Comparison of ENCODE assay signal across 10 mouse cellular contexts in genomic region chr2:152821566-152821965, GRCm38 (mm10). TPM values are rescaled to one million over a fixed set of nuclear protein-coding genes. Genes with fewer than 3 reads are reported as not detected.
DNase-seq lines count a peak whose midpoint lies in the region; ATAC-seq lines count a peak whose summit lies in the region.
"Had no signal": no experiment of that assay in that cellular context is flagged by ENCODE, and none has a peak within 500 bp of the region (broad histone marks: within the 10 kb centered on the region; RNA-seq: fewer than 3 reads in every experiment).

No protein-coding gene starts in this region.

- H3K4me2 ChIP-seq in heart, embryonic 14.5 days (ENCODE audit: low read length) = peak overlapping the region; percentile 11; the same call in 1 of the 2 replicates
- no peak overlapping the region for H3K4me2 ChIP-seq in midbrain, embryonic 13.5 days (replicated peaks)
- H3K4me2 ChIP-seq in midbrain, embryonic 16.5 days (ENCODE audit: low read length) = no peak overlapping the region
- H3K4me2 ChIP-seq in intestine, embryonic 15.5 days (replicated peaks) = no peak overlapping the region
- no peak overlapping the region for H3K4me2 ChIP-seq in stomach, embryonic 16.5 days (ENCODE audit: low read depth, low read length)

- H3K9ac ChIP-seq in heart, embryonic 14.5 days (ENCODE audit: low read length) = no peak overlapping the region
- no peak overlapping the region for H3K9ac ChIP-seq in midbrain, embryonic 13.5 days (replicated peaks)
- no peak overlapping the region for H3K9ac ChIP-seq in midbrain, embryonic 16.5 days (ENCODE audit: low read depth, low read length)
- H3K9ac ChIP-seq in intestine, embryonic 15.5 days = no peak overlapping the region
- H3K9ac ChIP-seq in stomach, embryonic 16.5 days (ENCODE audit: low read length) = no peak overlapping the region

- peaks cover 8% of the 10 kb centered on the region; the same call in 1 of the 2 replicates for H3K36me3 ChIP-seq in heart, embryonic 14.5 days (ENCODE audit: control insufficient read depth, insufficient read depth, low read length)
- H3K36me3 ChIP-seq in midbrain, embryonic 13.5 days = peaks cover 26% of the 10 kb centered on the region
- no peaks in the 10 kb centered on the region for H3K36me3 ChIP-seq in midbrain, embryonic 16.5 days (ENCODE audit: control insufficient read depth, insufficient read depth, low read length)
- peaks cover 9% of the 10 kb centered on the region; the same call in 1 of the 2 replicates for H3K36me3 ChIP-seq in intestine, embryonic 15.5 days
- H3K36me3 ChIP-seq in stomach, embryonic 16.5 days (ENCODE audit: control insufficient read depth, insufficient read depth, low read length) = no peaks in the 10 kb centered on the region

- no peak for ATAC-seq in heart, embryonic 14.5 days (ENCODE audit: insufficient number of reproducible peaks, insufficient read depth, low FRiP score, low read depth)
- no peak for ATAC-seq in midbrain, embryonic 13.5 days
- ATAC-seq in midbrain, embryonic 16.5 days = no peak
- no peak for ATAC-seq in intestine, embryonic 15.5 days
- ATAC-seq in stomach, embryonic 16.5 days (ENCODE audit: insufficient read depth, low FRiP score) = no peak
- ATAC-seq: forebrain, embryonic 16.5 days had no signal

- H3K9me3 ChIP-seq in heart, embryonic 14.5 days (ENCODE audit: control insufficient read depth, low read length) = no peaks in the 10 kb centered on the region
- no peaks in the 10 kb centered on the region for H3K9me3 ChIP-seq in midbrain, embryonic 13.5 days
- no peaks in the 10 kb centered on the region for H3K9me3 ChIP-seq in midbrain, embryonic 16.5 days (replicated peaks; ENCODE audit: control insufficient read depth, low read length, poor library complexity, severe bottlenecking)
- H3K9me3 ChIP-seq in intestine, embryonic 15.5 days = no peaks in the 10 kb centered on the region
- no peaks in the 10 kb centered on the region for H3K9me3 ChIP-seq in stomach, embryonic 16.5 days (replicated peaks; ENCODE audit: control insufficient read depth, low read length)

- DNase-seq in heart, postnatal 4 days = no peak
- no peak for DNase-seq in frontal cortex, adult 2 months (ENCODE audit: extremely low spot score in 1 of 2, low spot score in 1 of 2)
- DNase-seq in c-Kit-positive CD71-positive TER-119-positive erythroid progenitor cells, embryonic 14.5 days (ENCODE audit: low spot score) = no peak
- DNase-seq: thymus, postnatal 36 days had no signal

- H3K27ac ChIP-seq in heart, embryonic 14.5 days (replicated peaks in 1 of 2; ENCODE audit: control insufficient read depth in 1 of 2, insufficient read depth in 1 of 2, low read depth in 2 of 2, low read length in 2 of 2) = peak overlapping the region; percentile 86 to 88
- H3K27ac ChIP-seq in midbrain, embryonic 13.5 days = peak overlapping the region; percentile 53; the same call in 1 of the 2 replicates
- no peak overlapping the region for H3K27ac ChIP-seq in midbrain, embryonic 16.5 days (ENCODE audit: low read length)
- H3K27ac ChIP-seq in intestine, embryonic 15.5 days = peak overlapping the region; percentile 73; the same call in 1 of the 2 replicates
- H3K27ac ChIP-seq in stomach, embryonic 16.5 days (ENCODE audit: low read length) = peak overlapping the region; percentile 85

- H3K4me3 ChIP-seq in heart, embryonic 14.5 days (ENCODE audit: control insufficient read depth in 1 of 2, insufficient read depth in 1 of 2, low read depth in 1 of 2, low read length in 2 of 2) = no peak overlapping the region
- H3K4me3 ChIP-seq in midbrain, embryonic 13.5 days (replicated peaks) = no peak overlapping the region
- H3K4me3 ChIP-seq in midbrain, embryonic 16.5 days (ENCODE audit: low read depth, low read length) = no peak overlapping the region
- H3K4me3 ChIP-seq in intestine, embryonic 15.5 days (replicated peaks) = no peak overlapping the region
- no peak overlapping the region for H3K4me3 ChIP-seq in stomach, embryonic 16.5 days (replicated peaks; ENCODE audit: low read length)

- peaks cover 37 to 59% of the 10 kb centered on the region in 2 experiments for H3K4me1 ChIP-seq in heart, embryonic 14.5 days (ENCODE audit: control insufficient read depth in 2 of 2, insufficient read depth in 2 of 2, low read length in 2 of 2)
- H3K4me1 ChIP-seq in midbrain, embryonic 13.5 days (replicated peaks) = peaks cover 86% of the 10 kb centered on the region
- peaks cover 66% of the 10 kb centered on the region for H3K4me1 ChIP-seq in midbrain, embryonic 16.5 days (ENCODE audit: control insufficient read depth, insufficient read depth, low read length)
- H3K4me1 ChIP-seq in intestine, embryonic 15.5 days (replicated peaks) = peaks cover 45% of the 10 kb centered on the region
- peaks cover 46% of the 10 kb centered on the region for H3K4me1 ChIP-seq in stomach, embryonic 16.5 days (ENCODE audit: control insufficient read depth, insufficient read depth, low read length)

- no peaks in the 10 kb centered on the region for H3K27me3 ChIP-seq in heart, embryonic 14.5 days (ENCODE audit: control insufficient read depth, insufficient read depth, low read length)
- no peaks in the 10 kb centered on the region for H3K27me3 ChIP-seq in midbrain, embryonic 13.5 days
- no peaks in the 10 kb centered on the region for H3K27me3 ChIP-seq in midbrain, embryonic 16.5 days (ENCODE audit: control insufficient read depth, insufficient read depth, low read depth, low read length)
- no peaks in the 10 kb centered on the region for H3K27me3 ChIP-seq in intestine, embryonic 15.5 days (replicated peaks)
- no peaks in the 10 kb centered on the region for H3K27me3 ChIP-seq in stomach, embryonic 16.5 days (ENCODE audit: control insufficient read depth, insufficient read depth, low read length)

RNA-seq across cellular contexts. Expression of gene Bcl2l1, which starts 10.0 kb away (rescaled TPM):
- 59.0 and 68.1 TPM in 2 replicates for polyA plus RNA-seq in heart, embryonic 14.5 days (2014; fragmentation: Nextera tagmentation; extraction: Ambion mirVana)
- total RNA-seq in heart, postnatal 4 days (2021) = 10 to 100 TPM; 39.0 to 45.0 TPM
- 190 and 195 TPM in 2 replicates for polyA plus RNA-seq in midbrain, embryonic 13.5 days (2015; fragmentation: Nextera tagmentation; extraction: Ambion mirVana)
- polyA plus RNA-seq in midbrain, embryonic 16.5 days (2015; fragmentation: Nextera tagmentation; extraction: Ambion mirVana) = 186 and 194 TPM in 2 replicates
- 61.9 and 64.0 TPM in 2 replicates for polyA plus RNA-seq in intestine, embryonic 15.5 days (2015; fragmentation: Nextera tagmentation; extraction: Ambion mirVana)
- polyA plus RNA-seq in stomach, embryonic 16.5 days (2015; fragmentation: Nextera tagmentation; extraction: Ambion mirVana) = 78.1 and 88.8 TPM in 2 replicates
- 91.7 and 91.8 TPM in 2 replicates for polyA plus RNA-seq in frontal cortex, adult 2 months (2012; rRNA removed)

RNA-seq across cellular contexts. Expression of gene Tpx2, which starts 26.2 kb away (rescaled TPM):
- 56.2 and 60.8 TPM in 2 replicates for polyA plus RNA-seq in heart, embryonic 14.5 days (2014; fragmentation: Nextera tagmentation; extraction: Ambion mirVana)
- 10 to 100 TPM; 42.4 to 51.9 TPM for total RNA-seq in heart, postnatal 4 days (2021)
- polyA plus RNA-seq in midbrain, embryonic 13.5 days (2015; fragmentation: Nextera tagmentation; extraction: Ambion mirVana) = 38.7 and 46.4 TPM in 2 replicates
- 10.5 and 11.1 TPM in 2 replicates for polyA plus RNA-seq in midbrain, embryonic 16.5 days (2015; fragmentation: Nextera tagmentation; extraction: Ambion mirVana)
- polyA plus RNA-seq in intestine, embryonic 15.5 days (2015; fragmentation: Nextera tagmentation; extraction: Ambion mirVana) = 60.1 and 67.6 TPM in 2 replicates
- 59.8 and 60.6 TPM in 2 replicates for polyA plus RNA-seq in stomach, embryonic 16.5 days (2015; fragmentation: Nextera tagmentation; extraction: Ambion mirVana)
- 1.6 and 1.7 TPM in 2 replicates for polyA plus RNA-seq in frontal cortex, adult 2 months (2012; rRNA removed)
